In genomic region chr2:25579737-25580460, GRCm38 (mm10) we compare ENCODE assay signal across 9 mouse cellular contexts. TPM values are rescaled to one million over a fixed set of nuclear protein-coding genes. Genes with fewer than 3 reads are reported as not detected.
DNase-seq lines count a peak whose midpoint lies in the region; ATAC-seq and TF ChIP-seq lines count a peak whose summit lies in the region.
"Had no signal": no experiment of that assay in that cellular context is flagged by ENCODE, and none has a peak within 500 bp of the region (broad histone marks: within the 10 kb centered on the region; RNA-seq: fewer than 3 reads in every experiment).

No protein-coding gene starts in this region.

- no peak for TF ChIP-seq POLR2A in kidney, adult 2 months (IDR thresholded peaks at IDR 0.05; ENCODE audit: low read depth, low read length)

- no peaks in the 10 kb centered on the region for H3K9me3 ChIP-seq in forebrain, embryonic 10.5 days
- no peaks in the 10 kb centered on the region for H3K9me3 ChIP-seq in liver, postnatal 0 days (ENCODE audit: low read length)

- TF ChIP-seq CTCF in gastrocnemius, adult 2 months (IDR thresholded peaks at IDR 0.05) = peak; percentile 66
- TF ChIP-seq CTCF in kidney, adult 2 months (conservative IDR thresholded peaks at IDR 0.05; ENCODE audit: insufficient read depth, insufficient read length, low read depth, low read length) = peak; percentile 67
- peak; percentile 61 for TF ChIP-seq CTCF in liver, postnatal 0 days (IDR thresholded peaks at IDR 0.05; ENCODE audit: low read depth)

- 8% methylated on average over 27 of the region's 27 CpGs for WGBS in forebrain, embryonic 10.5 days
- WGBS in kidney, adult 2 months = 5% methylated on average over 27 of the region's 27 CpGs
- 4% methylated on average over 27 of the region's 27 CpGs for WGBS in liver, postnatal 0 days (ENCODE audit: insufficient replicate concordance)

- TF ChIP-seq EP300 in liver, postnatal 0 days (IDR thresholded peaks at IDR 0.05; ENCODE audit: low read depth) = no peak

- H3K36me3 ChIP-seq in forebrain, embryonic 10.5 days (replicated peaks) = peaks cover 26% of the 10 kb centered on the region
- H3K36me3 ChIP-seq in kidney, adult 2 months (ENCODE audit: control insufficient read depth, insufficient read depth, low read length) = no peaks in the 10 kb centered on the region
- peaks cover 15% of the 10 kb centered on the region for H3K36me3 ChIP-seq in liver, postnatal 0 days (replicated peaks; ENCODE audit: insufficient read depth, low read length)

- peak; percentile 47 for ATAC-seq in activated CD4-positive, CD25-positive, alpha-beta regulatory T cell, adult 4 months
- no peak for ATAC-seq in liver, postnatal 0 days
- ATAC-seq: Patski had no signal

- peak; percentile 28 for DNase-seq in gastrocnemius, adult 2 months
- DNase-seq in gastrocnemius, adult 8-10 months (ENCODE audit: low spot score in 2 of 2) = no peak
- no peak for DNase-seq in forebrain, embryonic 10.5 days (ENCODE audit: extremely low spot score, low spot score)
- DNase-seq in kidney, adult 2 months = peak; percentile 58
- DNase-seq in liver, postnatal 0 days = peak; percentile 48
- peak; percentile 70 for DNase-seq in retina, embryonic 14.5 days (ENCODE audit: low spot score)
- DNase-seq in urinary bladder, postnatal 10 days (ENCODE audit: low spot score) = no peak

- 0 out of 2 replicates have a peak overlapping the region, but pooled peaks have one; percentile 9 for H3K4me2 ChIP-seq in liver, postnatal 0 days (ENCODE audit: low read depth, low read length)

- H3K27ac ChIP-seq in gastrocnemius, adult 2 months = no peak overlapping the region
- no peak overlapping the region for H3K27ac ChIP-seq in forebrain, embryonic 10.5 days
- no peak overlapping the region for H3K27ac ChIP-seq in kidney, adult 2 months (ENCODE audit: insufficient read depth, low read depth, low read length)
- H3K27ac ChIP-seq in liver, postnatal 0 days (ENCODE audit: low read depth) = no peak overlapping the region

- peaks cover 64% of the 10 kb centered on the region for H3K27me3 ChIP-seq in forebrain, embryonic 10.5 days (ENCODE audit: poor library complexity, severe bottlenecking)
- peaks cover 10% of the 10 kb centered on the region for H3K27me3 ChIP-seq in kidney, adult 2 months (replicated peaks; ENCODE audit: control insufficient read depth, insufficient read depth, low read length)
- peaks cover 55% of the 10 kb centered on the region for H3K27me3 ChIP-seq in liver, postnatal 0 days (ENCODE audit: insufficient read depth, low read length)
- H3K27me3 ChIP-seq: Patski had no signal

- H3K9ac ChIP-seq in liver, postnatal 0 days (replicated peaks) = no peak overlapping the region

- intact Hi-C loops in gastrocnemius, adult 2 months (cut with DNase I) = loop anchor here (2.0 kb wide), 1 partner anchor 69 kb away; no protein-coding TSS in a partner anchor

- peak overlapping the region; percentile 60 for H3K4me3 ChIP-seq in gastrocnemius, adult 2 months
- peak overlapping the region; percentile 44 for H3K4me3 ChIP-seq in forebrain, embryonic 10.5 days
- H3K4me3 ChIP-seq in kidney, adult 2 months (ENCODE audit: insufficient read depth, low read depth, low read length) = no peak overlapping the region
- peak overlapping the region; percentile 10; the same call in 1 of the 2 replicates for H3K4me3 ChIP-seq in liver, postnatal 0 days (ENCODE audit: low read depth, low read length)

- H3K4me1 ChIP-seq in forebrain, embryonic 10.5 days = peaks cover 74% of the 10 kb centered on the region
- peaks cover 10% of the 10 kb centered on the region for H3K4me1 ChIP-seq in kidney, adult 2 months (ENCODE audit: control insufficient read depth, insufficient read depth, low read length)
- H3K4me1 ChIP-seq in liver, postnatal 0 days (ENCODE audit: insufficient read depth) = peaks cover 38% of the 10 kb centered on the region

RNA-seq across cellular contexts. Expression of gene Ajm1, which starts 1.7 kb away (rescaled TPM):
- not detected for total RNA-seq in gastrocnemius, adult 2 months (2021)
- under 1 TPM; 0.13 to 0.20 (median 0.16) TPM for total RNA-seq in gastrocnemius, adult 8-10 months (2022)
- polyA plus RNA-seq in activated CD4-positive, CD25-positive, alpha-beta regulatory T cell, adult 4 months (2017; shearing (Covaris generic)) = under 1 TPM in 1 of 2 experiments, not detected in 1; 0.07 TPM
- 0.02 TPM in 1 of 2 replicates, not detected in the other for polyA plus RNA-seq in forebrain, embryonic 10.5 days (2016; fragmentation: Nextera tagmentation; extraction: Ambion mirVana)
- polyA plus RNA-seq in kidney, adult 2 months (2012; rRNA removed) = 0.36 and 0.62 TPM in 2 replicates
- polyA plus RNA-seq in liver, postnatal 0 days (2015; fragmentation: Nextera tagmentation; extraction: Ambion mirVana) = 0.02 TPM in 1 of 2 replicates, not detected in the other

RNA-seq across cellular contexts. Expression of gene Phpt1, which starts 4.9 kb away (rescaled TPM):
- total RNA-seq in gastrocnemius, adult 2 months (2021) = 10 to 100 TPM; 52.7 to 64.7 TPM
- total RNA-seq in gastrocnemius, adult 8-10 months (2022) = 10 to 100 TPM; 62.8 to 69.7 (median 65.5) TPM
- polyA plus RNA-seq in activated CD4-positive, CD25-positive, alpha-beta regulatory T cell, adult 4 months (2017; shearing (Covaris generic)) = 10 to 100 TPM; 55.3 to 61.6 TPM
- polyA plus RNA-seq in forebrain, embryonic 10.5 days (2016; fragmentation: Nextera tagmentation; extraction: Ambion mirVana) = 162 and 165 TPM in 2 replicates
- 74.9 and 92.3 TPM in 2 replicates for polyA plus RNA-seq in kidney, adult 2 months (2012; rRNA removed)
- polyA plus RNA-seq in liver, postnatal 0 days (2015; fragmentation: Nextera tagmentation; extraction: Ambion mirVana) = 44.7 and 46.1 TPM in 2 replicates

RNA-seq across cellular contexts. Expression of gene Mamdc4, which starts 5.3 kb away (rescaled TPM):
- total RNA-seq in gastrocnemius, adult 2 months (2021) = 1 to 10 TPM; 1.6 to 4.0 TPM
- under 1 TPM; 0.19 to 0.46 (median 0.33) TPM for total RNA-seq in gastrocnemius, adult 8-10 months (2022)
- under 1 TPM; 0.40 to 0.91 TPM for polyA plus RNA-seq in activated CD4-positive, CD25-positive, alpha-beta regulatory T cell, adult 4 months (2017; shearing (Covaris generic))
- 5.0 and 7.0 TPM in 2 replicates for polyA plus RNA-seq in forebrain, embryonic 10.5 days (2016; fragmentation: Nextera tagmentation; extraction: Ambion mirVana)
- 1.3 and 2.3 TPM in 2 replicates for polyA plus RNA-seq in kidney, adult 2 months (2012; rRNA removed)
- polyA plus RNA-seq in liver, postnatal 0 days (2015; fragmentation: Nextera tagmentation; extraction: Ambion mirVana) = 0.07 and 0.09 TPM in 2 replicates

RNA-seq across cellular contexts. Expression of gene Edf1, which starts 22.3 kb away (rescaled TPM):
- 100 to 1,000 TPM; 152 to 179 TPM for total RNA-seq in gastrocnemius, adult 2 months (2021)
- total RNA-seq in gastrocnemius, adult 8-10 months (2022) = 100 to 1,000 TPM; 104 to 172 (median 141) TPM
- 100 to 1,000 TPM; 290 to 402 TPM for polyA plus RNA-seq in activated CD4-positive, CD25-positive, alpha-beta regulatory T cell, adult 4 months (2017; shearing (Covaris generic))
- 337 and 341 TPM in 2 replicates for polyA plus RNA-seq in forebrain, embryonic 10.5 days (2016; fragmentation: Nextera tagmentation; extraction: Ambion mirVana)
- 195 and 198 TPM in 2 replicates for polyA plus RNA-seq in kidney, adult 2 months (2012; rRNA removed)
- polyA plus RNA-seq in liver, postnatal 0 days (2015; fragmentation: Nextera tagmentation; extraction: Ambion mirVana) = 263 and 268 TPM in 2 replicates

RNA-seq across cellular contexts. Expression of gene Rabl6, which starts 28.4 kb away (rescaled TPM):
- 10 to 100 TPM; 85.6 to 95.2 TPM for total RNA-seq in gastrocnemius, adult 2 months (2021)
- total RNA-seq in gastrocnemius, adult 8-10 months (2022) = 10 to 100 TPM; 83.3 to 94.6 (median 89.3) TPM
- 10 to 100 TPM; 16.1 to 19.8 TPM for polyA plus RNA-seq in activated CD4-positive, CD25-positive, alpha-beta regulatory T cell, adult 4 months (2017; shearing (Covaris generic))
- 78.3 and 80.8 TPM in 2 replicates for polyA plus RNA-seq in forebrain, embryonic 10.5 days (2016; fragmentation: Nextera tagmentation; extraction: Ambion mirVana)
- polyA plus RNA-seq in kidney, adult 2 months (2012; rRNA removed) = 53.8 and 58.9 TPM in 2 replicates
- 11.0 and 13.5 TPM in 2 replicates for polyA plus RNA-seq in liver, postnatal 0 days (2015; fragmentation: Nextera tagmentation; extraction: Ambion mirVana)

Comparison
In these comparisons a context has a peak if more than half of its experiments do, and no peak if none do; other contexts are left out.
1. DNase-seq: peak in gastrocnemius, adult 2 months (single experiment), kidney, adult 2 months (single experiment), liver, postnatal 0 days (single experiment) and retina, embryonic 14.5 days (single experiment); none in gastrocnemius, adult 8-10 months (0 of 2), forebrain, embryonic 10.5 days (single experiment) and urinary bladder, postnatal 10 days (single experiment).
2. Peak in every context shown above with its lines, with median percentiles within 50 percentile points of each other: CTCF ChIP-seq.